Mouse (Mus musculus): Measurements from ENCODE around the gene Anapc5. TPM values are rescaled to one million over a fixed set of nuclear protein-coding genes. Genes with fewer than 3 reads are reported as not detected.

Gene Anapc5
- polyA plus RNA-seq (2012; rRNA removed), result 163 and 183 TPM in 2 replicates

GRCm38 (mm10) chr5:122820777-122821523, at the start of gene Anapc5:
Anapc5 (minus strand) TSS chr5:122821339.

GRCm38 (mm10) chr5:122849521-122850318, 28.6 kb upstream of the Anapc5 start, which contains the start of gene Rnf34:
Rnf34 (plus strand) TSS chr5:122850048.

GRCm38 (mm10) chr5:122779277-122779834, 41.8 kb downstream of the Anapc5 start, which contains the start of gene Camkk2:
Camkk2 (minus strand) TSS chr5:122779409.

Other genes starting within 250 kb of the Anapc5 start
- gene Ift81, start 206.8 kb downstream of the Anapc5 start, polyA plus RNA-seq (2012; rRNA removed), result 1.0 and 1.2 TPM in 2 replicates
- gene P2rx7, start 177.4 kb downstream of the Anapc5 start, polyA plus RNA-seq (2012; rRNA removed), result 1.3 and 1.6 TPM in 2 replicates
- 10.0 and 11.2 TPM in 2 replicates for gene P2rx4, start 113.8 kb downstream of the Anapc5 start, polyA plus RNA-seq (2012; rRNA removed)
- 5.0 and 6.4 TPM in 2 replicates for gene Camkk2, start 41.9 kb downstream of the Anapc5 start, polyA plus RNA-seq (2012; rRNA removed)
- gene Rnf34, start 28.7 kb upstream of the Anapc5 start, polyA plus RNA-seq (2012; rRNA removed), result 6.5 and 7.2 TPM in 2 replicates
- gene Kdm2b, start 168.5 kb upstream of the Anapc5 start, polyA plus RNA-seq (2012; rRNA removed), result 9.4 and 10.3 TPM in 2 replicates
- 5.8 and 7.5 TPM in 2 replicates for gene Orai1, start 193.7 kb upstream of the Anapc5 start, polyA plus RNA-seq (2012; rRNA removed)
- gene Morn3, start 225.7 kb upstream of the Anapc5 start, polyA plus RNA-seq (2012; rRNA removed), result not detected in 2 replicates
- gene Tmem120b, start 247.1 kb upstream of the Anapc5 start, polyA plus RNA-seq (2012; rRNA removed), result 16.6 and 21.1 TPM in 2 replicates